Mouse (Mus musculus) left cerebral cortex, postnatal 4 days (tissue): ENCODE data around the gene Lmbrd2. TPM values are rescaled to one million over a fixed set of nuclear protein-coding genes. Genes with fewer than 3 reads are reported as not detected.
"Not testable (repeated sequence)": the region's sequence is repeated elsewhere in the genome, so short reads cannot be mapped to it uniquely, and the experiment has no call there.

ENCODE experiments used
- DNase-seq: peaks from one replicate; pipeline ENCODE4 v3.0.0-alpha.2; 2022
- intact Hi-C: fragments of 180-260 bp; cut with DNase I; formaldehyde crosslinking; loops from one replicate; pipeline ENCODE4 v1.15.1; 2025
- total RNA-seq, 2 experiments: library from RNA; stranded (reverse); gene quantifications; 2 replicates each; pipeline ENCODE4 v1.2.3; 2021

Gene Lmbrd2
- total RNA-seq, 2 experiments from 2014 or later = 52.2 to 52.6 TPM

- intact Hi-C loops = no loop called here
- DNase-seq = peak; percentile 65
These were observed 7.5 kb upstream of the Lmbrd2 start for GRCm38 (mm10) chr15:9132693-9133443.

GRCm38 (mm10) chr15:9134891-9135507 is 5.4 kb upstream of the Lmbrd2 start:
- no peak for DNase-seq
- intact Hi-C loops = no loop called here

- intact Hi-C loops = no loop called here
- peak; percentile 17 for DNase-seq
These were observed 903 bp upstream of the Lmbrd2 start for GRCm38 (mm10) chr15:9139447-9139846.

GRCm38 (mm10) chr15:9140684-9141171 is 378 bp downstream of the Lmbrd2 start:
- no peak for DNase-seq
- intact Hi-C loops = no loop called here

GRCm38 (mm10) chr15:9155325-9155724 is 15.0 kb downstream of the Lmbrd2 start, which contains the start of gene Skp2:
TSS of gene Skp2 (minus strand) at chr15:9155425.
- intact Hi-C loops = no loop called here
- DNase-seq = no peak

- intact Hi-C loops = no loop called here
- no peak for DNase-seq
These were observed 22.3 kb downstream of the Lmbrd2 start for GRCm38 (mm10) chr15:9162557-9163070.

- no peak for DNase-seq
- intact Hi-C loops = no loop called here
These were observed 23.8 kb downstream of the Lmbrd2 start for GRCm38 (mm10) chr15:9164125-9164524.

- intact Hi-C loops = no loop called here
- DNase-seq = no peak
These were observed 36.7 kb downstream of the Lmbrd2 start for GRCm38 (mm10) chr15:9177038-9177437.

GRCm38 (mm10) chr15:9183995-9184394 is 43.6 kb downstream of the Lmbrd2 start:
- intact Hi-C loops = no loop called here

GRCm38 (mm10) chr15:9189796-9190195 is 49.4 kb downstream of the Lmbrd2 start:
- DNase-seq = no peak
- intact Hi-C loops = no loop called here

More at GRCm38 (mm10) chr15:9183995-9184394, 43.6 kb downstream of the Lmbrd2 start:
- DNase-seq = no peak

- DNase-seq, intact Hi-C loops: not testable (repeated sequence)
These were observed 52.3 kb downstream of the Lmbrd2 start for GRCm38 (mm10) chr15:9192685-9193084.

- intact Hi-C loops = no loop called here
- DNase-seq = no peak
These were observed 58.1 kb downstream of the Lmbrd2 start for GRCm38 (mm10) chr15:9198421-9198820.

GRCm38 (mm10) chr15:9211891-9212290 is 71.5 kb downstream of the Lmbrd2 start:
- intact Hi-C loops = no loop called here
- DNase-seq = no peak

- intact Hi-C loops, DNase-seq: not testable (repeated sequence)
These were observed 72.7 kb downstream of the Lmbrd2 start for GRCm38 (mm10) chr15:9213026-9213425.

- intact Hi-C loops, DNase-seq: not testable (repeated sequence)
These were observed 73.1 kb downstream of the Lmbrd2 start for GRCm38 (mm10) chr15:9213431-9213830.

- intact Hi-C loops = no loop called here
- no peak for DNase-seq
These were observed 76.1 kb downstream of the Lmbrd2 start for GRCm38 (mm10) chr15:9216446-9216845.

- DNase-seq, intact Hi-C loops: not testable (repeated sequence)
These were observed 90.6 kb downstream of the Lmbrd2 start for GRCm38 (mm10) chr15:9230917-9231316.

GRCm38 (mm10) chr15:9246345-9246744 is 106.0 kb downstream of the Lmbrd2 start:
- intact Hi-C loops = no loop called here
- no peak for DNase-seq
